Mouse (Mus musculus) CH12.LX (cell line): ENCODE results near the gene Trit1. TPM values are rescaled to one million over a fixed set of nuclear protein-coding genes. Genes with fewer than 3 reads are reported as not detected.

ENCODE experiments used
- DNase-seq: peaks from one replicate; pipeline ENCODE4 v3.0.0-alpha.2; 2013; ENCODE audit errors: extremely low read depth
- H3K27ac ChIP-seq: 2 replicates; pipeline ENCODE4 v1.5.1; 2012; ENCODE audit warnings: low read depth, mild to moderate bottlenecking, control low read depth, moderate library complexity; ENCODE audit not compliant: insufficient read depth
- H3K27me3 ChIP-seq: replicated peaks from 2 replicates; pipeline ENCODE3; 2012; ENCODE audit warnings: inconsistent platforms
- H3K36me3 ChIP-seq, 2 experiments: replicated peaks in 1 of 2; 2 replicates each; pipeline versions ENCODE3 to v1.6.1; 2012; ENCODE audit warnings: inconsistent platforms in 1 of 2, low read length in 1 of 2, mild to moderate bottlenecking in 1 of 2, mixed read lengths in 1 of 2, moderate library complexity in 1 of 2; ENCODE audit not compliant: control insufficient read depth in 1 of 2, insufficient read depth in 1 of 2
- H3K4me1 ChIP-seq, 2 experiments: 2 replicates each; pipeline ENCODE4 v1.6.1; 2012; ENCODE audit warnings: inconsistent platforms in 1 of 2, moderate library complexity in 1 of 2; ENCODE audit not compliant: insufficient read depth in 2 of 2, control insufficient read depth in 1 of 2
- H3K4me2 ChIP-seq: 2 replicates; pipeline ENCODE4 v1.6.1; 2012; ENCODE audit warnings: low read depth, mild to moderate bottlenecking, control low read depth; ENCODE audit not compliant: poor library complexity, insufficient read depth, severe bottlenecking
- H3K4me3 ChIP-seq, 3 experiments: fragments of 150-350 bp in 1 of 3; sonication (generic) in 1 of 3; replicated peaks in 1 of 3; 2 replicates each; pipeline versions ENCODE3 to v1.5.1; 2011 to 2012; ENCODE audit warnings: low read depth in 2 of 3, low read length in 2 of 3, mild to moderate bottlenecking in 2 of 3, moderate library complexity in 2 of 3, control low read depth in 1 of 3, improper control_type of control experiment in 1 of 3, inconsistent platforms in 1 of 3, mixed read lengths in 1 of 3; ENCODE audit not compliant: poor library complexity in 1 of 3
- H3K79me2 ChIP-seq: replicated peaks from 2 replicates; pipeline ENCODE4 v1.6.1; 2012; ENCODE audit warnings: mild to moderate bottlenecking, moderate library complexity; ENCODE audit not compliant: control insufficient read depth, poor library complexity, insufficient read depth, severe bottlenecking; ENCODE audit errors: extremely low read depth
- H3K9ac ChIP-seq: 2 replicates; pipeline ENCODE4 v1.6.1; 2012; ENCODE audit warnings: low read depth, mild to moderate bottlenecking, control low read depth, moderate library complexity; ENCODE audit not compliant: insufficient read depth
- H3K9me3 ChIP-seq: replicated peaks from 2 replicates; pipeline ENCODE3; 2012; ENCODE audit warnings: low read length, inconsistent platforms, mixed read lengths
- CHD1 ChIP-seq: IDR thresholded peaks from 2 replicates; pipeline ENCODE4 v1.6.1; 2012; ENCODE audit warnings: low read depth, low read length, improper control_type of control experiment, inconsistent platforms
- CHD2 ChIP-seq: IDR thresholded peaks from 2 replicates; pipeline ENCODE4 v1.6.1; 2011; ENCODE audit warnings: low read length, improper control_type of control experiment
- CTCF ChIP-seq, 2 experiments: IDR thresholded peaks in 1 of 2; conservative IDR thresholded peaks in 1 of 2; 2 replicates each; pipeline ENCODE4 v1.5.1; 2011 to 2012; ENCODE audit warnings: low read depth in 2 of 2, low read length in 2 of 2, improper control_type of control experiment in 1 of 2, inconsistent platforms in 1 of 2, mild to moderate bottlenecking in 1 of 2, moderate library complexity in 1 of 2
- ETS1 ChIP-seq: conservative IDR thresholded peaks from 2 replicates; pipeline ENCODE4 v1.6.1; 2012; ENCODE audit warnings: low read depth, mild to moderate bottlenecking, inconsistent platforms, low read length, improper control_type of control experiment, moderate library complexity
- GABPA ChIP-seq: IDR thresholded peaks from 2 replicates; pipeline ENCODE4 v1.6.1; 2012; ENCODE audit warnings: low read depth, low read length, improper control_type of control experiment, inconsistent platforms; ENCODE audit not compliant: insufficient replicate concordance
- HCFC1 ChIP-seq: IDR thresholded peaks from 2 replicates; pipeline ENCODE4 v1.6.1; 2012; ENCODE audit warnings: low read depth, mild to moderate bottlenecking, inconsistent platforms, low read length, improper control_type of control experiment
- IRF4 ChIP-seq: IDR thresholded peaks from 2 replicates; pipeline ENCODE4 v1.6.1; 2014; ENCODE audit warnings: low read depth, mild to moderate bottlenecking, inconsistent platforms, low read length, improper control_type of control experiment
- JUND ChIP-seq: conservative IDR thresholded peaks from 2 replicates; pipeline ENCODE4 v1.6.1; 2011; ENCODE audit warnings: low read depth, low read length, improper control_type of control experiment
- KAT2A ChIP-seq: IDR thresholded peaks from 2 replicates; pipeline ENCODE4 v1.6.1; 2012; ENCODE audit warnings: low read length, improper control_type of control experiment, inconsistent platforms; ENCODE audit not compliant: insufficient replicate concordance
- MAX ChIP-seq: IDR thresholded peaks from 2 replicates; pipeline ENCODE4 v1.6.1; 2011; ENCODE audit warnings: low read length, improper control_type of control experiment
- MAZ ChIP-seq: IDR thresholded peaks from 2 replicates; pipeline ENCODE4 v1.6.1; 2012; ENCODE audit warnings: low read depth, mild to moderate bottlenecking, inconsistent platforms, low read length, improper control_type of control experiment, moderate library complexity
- MEF2A ChIP-seq: IDR thresholded peaks from 2 replicates; pipeline ENCODE4 v1.6.1; 2014; ENCODE audit warnings: low read depth, mild to moderate bottlenecking, inconsistent platforms, low read length, improper control_type of control experiment, borderline replicate concordance
- MYC ChIP-seq: IDR thresholded peaks from 2 replicates; pipeline ENCODE4 v1.6.1; 2011; ENCODE audit warnings: low read depth, mild to moderate bottlenecking, improper control_type of control experiment, low read length
- NELFE ChIP-seq: IDR thresholded peaks from 2 replicates; pipeline ENCODE4 v1.6.1; 2011; ENCODE audit warnings: low read depth, low read length, improper control_type of control experiment
- NRF1 ChIP-seq: IDR thresholded peaks from 2 replicates; pipeline ENCODE4 v1.6.1; 2014; ENCODE audit warnings: low read depth, mild to moderate bottlenecking, inconsistent platforms, low read length, improper control_type of control experiment, moderate library complexity
- POLR2A ChIP-seq: IDR thresholded peaks from 2 replicates; pipeline ENCODE4 v1.6.1; 2011; ENCODE audit warnings: low read depth, mild to moderate bottlenecking, improper control_type of control experiment, low read length
- POLR2AphosphoS2 ChIP-seq: IDR thresholded peaks from 2 replicates; pipeline ENCODE4 v1.6.1; 2011; ENCODE audit warnings: low read depth, low read length, improper control_type of control experiment
- RAD21 ChIP-seq: IDR thresholded peaks from 2 replicates; pipeline ENCODE4 v1.6.1; 2011; ENCODE audit warnings: low read depth, mild to moderate bottlenecking, low read length, improper control_type of control experiment, moderate library complexity
- RCOR1 ChIP-seq: conservative IDR thresholded peaks from 2 replicates; pipeline ENCODE4 v1.6.1; 2012; ENCODE audit warnings: low read depth, mild to moderate bottlenecking, inconsistent platforms, low read length, improper control_type of control experiment
- SMC3 ChIP-seq: IDR thresholded peaks from 2 replicates; pipeline ENCODE4 v1.6.1; 2011; ENCODE audit warnings: low read depth, low read length, improper control_type of control experiment
- TBP ChIP-seq: conservative IDR thresholded peaks from 2 replicates; pipeline ENCODE4 v1.6.1; 2011; ENCODE audit warnings: low read depth, low read length, improper control_type of control experiment
- UBTF ChIP-seq: IDR thresholded peaks from 2 replicates; pipeline ENCODE4 v1.6.1; 2012; ENCODE audit warnings: low read depth, mild to moderate bottlenecking, inconsistent platforms, low read length, improper control_type of control experiment, moderate library complexity
- ZKSCAN1 ChIP-seq: IDR thresholded peaks from 2 replicates; pipeline ENCODE4 v1.6.1; 2012; ENCODE audit warnings: low read depth, inconsistent platforms, low read length, improper control_type of control experiment, borderline replicate concordance
- ZMIZ1 ChIP-seq: IDR thresholded peaks from 2 replicates; pipeline ENCODE4 v1.6.1; 2012; ENCODE audit warnings: low read depth, mild to moderate bottlenecking, inconsistent platforms, low read length, improper control_type of control experiment
- dilution Hi-C: fragments of 300-500 bp; cut with MboI; formaldehyde crosslinking; loops from 2 replicates; pipeline ENCODE4 v1.14.3; 2020; ENCODE audit warnings: low sequenced_read_pairs; ENCODE audit not compliant: extremely low pct_unique_long_range_greater_than_20kb, extremely low pct_ligation_motif_present
- in situ Hi-C: fragments of 300-500 bp; cut with MboI; formaldehyde crosslinking; loops from 3 replicates; pipeline ENCODE4 v1.14.3; 2019; ENCODE audit warnings: low sequenced_read_pairs, low pct_ligation_motif_present, low pct_unique_long_range_greater_than_20kb, mixed read lengths
- polyA plus RNA-seq: library from polyadenylated mRNA; unstranded; fragments of >175 nt; gene quantifications from 2 replicates; pipeline ENCODE4 v1.2.1, GENCODE M21; 2012; ENCODE audit warnings: low read depth; ENCODE audit not compliant: insufficient read length
- total RNA-seq, 2 experiments: library from RNA; depleted of rRNA; stranded (reverse); fragments of 300-350 nt in 1 of 2; fragments of >200 nt in 1 of 2; gene quantifications; 2 replicates each; pipeline ENCODE4 v1.2.3; 2012 to 2014

The Trit1 gene
- total and polyA plus RNA-seq, 3 experiments: 18.9 to 21.3 (median 19.8) TPM

DNA sequence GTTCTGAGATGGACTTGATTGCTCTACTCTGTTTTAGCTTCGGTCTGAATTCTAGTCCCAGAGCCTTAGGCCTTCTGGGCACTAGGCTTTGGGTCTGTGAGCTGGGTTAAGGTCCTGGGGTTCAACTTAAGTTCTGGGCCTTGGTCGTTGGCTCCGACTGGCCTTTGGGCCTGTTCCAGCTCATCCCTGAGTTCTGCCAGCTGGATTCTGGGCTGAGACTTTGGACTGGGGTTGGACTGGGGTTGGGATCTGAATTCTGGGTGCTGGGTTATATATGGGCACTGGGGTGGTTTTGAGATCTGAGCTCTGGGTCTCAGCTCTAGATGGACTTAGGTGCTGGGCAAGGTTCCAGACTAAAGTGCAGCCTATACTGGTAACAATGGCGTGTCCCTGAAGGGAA lies 45.2 kb upstream of the Trit1 start:
- TF ChIP-seq ZMIZ1 (no peak), RAD21 (no peak), POLR2AphosphoS2 (no peak), MYC (no peak), ZKSCAN1 (no peak), SMC3 (no peak), UBTF (no peak), MAZ (no peak), GABPA (no peak), POLR2A (no peak)
- H3K9me3 ChIP-seq: no peaks in the 10 kb centered on the region
- no peak overlapping the region for H3K9ac ChIP-seq
- H3K27ac ChIP-seq: no peak overlapping the region
- H3K4me3 ChIP-seq: no peak overlapping the region
- DNase-seq: no peak
- H3K4me1 ChIP-seq: peaks cover 0 to 5% of the 10 kb centered on the region in 2 experiments; a peak in 1 of 4 replicates
- H3K27me3 ChIP-seq: peaks cover 1% of the 10 kb centered on the region
- H3K4me2 ChIP-seq: no peak overlapping the region
- no peaks in the 10 kb centered on the region for H3K36me3 ChIP-seq
- H3K79me2 ChIP-seq: no peaks in the 10 kb centered on the region
- dilution Hi-C loops (no loop called here), in situ Hi-C loops (no loop called here)

DNA sequence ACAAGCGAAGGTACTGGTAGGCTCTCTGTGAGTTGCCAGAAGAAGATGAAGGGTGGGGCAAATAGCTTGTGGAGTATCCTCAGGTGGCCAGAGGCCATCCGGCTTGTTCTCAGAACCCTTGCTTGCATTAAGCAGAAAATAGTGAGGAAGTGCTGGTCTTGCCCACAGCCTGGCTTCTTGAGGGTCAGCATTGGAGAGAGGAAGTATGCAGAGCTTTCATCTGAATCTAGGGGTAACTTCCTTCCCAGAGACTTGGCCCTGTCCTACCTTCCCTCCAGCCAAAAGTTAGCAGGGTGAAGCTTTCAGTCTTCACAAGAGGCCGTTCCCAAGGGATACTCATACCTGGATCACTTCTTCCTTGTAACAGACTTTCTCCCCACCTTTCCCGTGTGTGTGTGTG lies 44.8 kb upstream of the Trit1 start:
- Histone ChIP-seq H3K9ac (no peak overlapping the region), H3K4me3 (no peak overlapping the region), H3K79me2 (no peaks in the 10 kb centered on the region), H3K4me1 (peaks cover 0 to 5% of the 10 kb centered on the region in 2 experiments; a peak in 1 of 4 replicates), H3K27ac (no peak overlapping the region), H3K27me3 (peaks cover 1% of the 10 kb centered on the region), H3K4me2 (no peak overlapping the region), H3K9me3 (no peaks in the 10 kb centered on the region), H3K36me3 (no peaks in the 10 kb centered on the region)
- TF ChIP-seq ETS1 (no peak), JUND (no peak), HCFC1 (no peak), NRF1 (no peak), NELFE (no peak), CTCF (conservative IDR thresholded peaks at IDR 0.05 in 1 of 2, IDR thresholded peaks at IDR 0.05 in 1 of 2; ENCODE audit: low read depth in 2 of 2, low read length in 2 of 2) (no peak), TBP (no peak), ZKSCAN1 (no peak), POLR2A (no peak), CHD2 (no peak), MAX (no peak), RCOR1 (no peak), KAT2A (no peak), IRF4 (no peak), SMC3 (no peak), CHD1 (no peak), RAD21 (no peak), MEF2A (no peak)
- in situ Hi-C loops: no loop called here
- dilution Hi-C loops: no loop called here
- DNase-seq: no peak
